17 mouse cellular contexts compared by ENCODE assay signal in genomic region chr16:78417733-78418132, GRCm38 (mm10).
"Had no signal": no experiment of that assay in that cellular context is flagged by ENCODE, and none has a peak within 500 bp of the region (broad histone marks: within the 10 kb centered on the region; RNA-seq: fewer than 3 reads in every experiment).

No protein-coding gene starts in this region.

- H3K9ac ChIP-seq: kidney, embryonic 15.5 days; limb, embryonic 12.5 days; liver, embryonic 13.5 days; liver, postnatal 0 days; lung, embryonic 15.5 days; midbrain, embryonic 12.5 days; neural tube, embryonic 15.5 days; stomach, embryonic 15.5 days had no signal

- H3K4me3 ChIP-seq: kidney, embryonic 15.5 days; limb, embryonic 12.5 days; liver, embryonic 13.5 days; lung, embryonic 15.5 days; midbrain, embryonic 12.5 days; myocyte; neural tube, embryonic 15.5 days; stomach, embryonic 15.5 days had no signal

- DNase-seq: kidney, adult 2 months; kidney, postnatal 14 days; layer of hippocampus, adult 9-11 months; layer of hippocampus, postnatal 36 days; liver; liver, embryonic 13.5 days; liver, postnatal 0 days; spleen, adult 18-20 months; thymus, adult 2 months; thymus, postnatal 36 days had no signal

- H3K4me1 ChIP-seq: kidney, embryonic 15.5 days; limb, embryonic 12.5 days; liver, embryonic 13.5 days; lung, embryonic 15.5 days; midbrain, embryonic 12.5 days; neural tube, embryonic 15.5 days; stomach, embryonic 15.5 days had no signal

- H3K9me3 ChIP-seq: kidney, embryonic 15.5 days; liver, embryonic 13.5 days; lung, embryonic 15.5 days; neural tube, embryonic 15.5 days; stomach, embryonic 15.5 days had no signal

- H3K27me3 ChIP-seq: kidney, embryonic 15.5 days; limb, embryonic 12.5 days; liver, embryonic 13.5 days; lung, embryonic 15.5 days; midbrain, embryonic 12.5 days; neural tube, embryonic 15.5 days; stomach, embryonic 15.5 days had no signal

- H3K36me3 ChIP-seq: kidney, embryonic 15.5 days; limb, embryonic 12.5 days; liver, embryonic 13.5 days; lung, embryonic 15.5 days; midbrain, embryonic 12.5 days; neural tube, embryonic 15.5 days; stomach, embryonic 15.5 days had no signal

- H3K27ac ChIP-seq: kidney, embryonic 15.5 days; limb, embryonic 12.5 days; liver, embryonic 13.5 days; lung, embryonic 15.5 days; midbrain, embryonic 12.5 days; neural tube, embryonic 15.5 days; stomach, embryonic 15.5 days had no signal

- H3K4me2 ChIP-seq: kidney, embryonic 15.5 days; limb, embryonic 12.5 days; liver, embryonic 13.5 days; lung, embryonic 15.5 days; midbrain, embryonic 12.5 days; neural tube, embryonic 15.5 days; stomach, embryonic 15.5 days had no signal

- ATAC-seq: liver, postnatal 0 days had no signal
